Mouse (Mus musculus) macrophage (primary cell): ENCODE measurements around the gene Fancc. TPM values are rescaled to one million over a fixed set of nuclear protein-coding genes. Genes with fewer than 3 reads are reported as not detected.

Experiments
- H3K27ac ChIP-seq: fragments of 350-480 bp; formaldehyde crosslinking; 2 replicates; pipeline ENCODE4 v1.9.0; 2021
- H3K36me3 ChIP-seq: fragments of 350-480 bp; formaldehyde crosslinking; 2 replicates; pipeline ENCODE4 v1.9.0; 2021; ENCODE audit errors: inconsistent target
- H3K4me3 ChIP-seq: fragments of 350-480 bp; formaldehyde crosslinking; 2 replicates; pipeline ENCODE4 v1.9.0; 2021; ENCODE audit errors: inconsistent target
- H3K79me2 ChIP-seq: fragments of 350-480 bp; formaldehyde crosslinking; 2 replicates; pipeline ENCODE4 v1.9.0; 2021; ENCODE audit errors: inconsistent target
- WGBS: methylation state at CpG from one replicate; pipeline ENCODE4 v1.1.7; 2026; ENCODE audit warnings: inconsistent platforms; ENCODE audit not compliant: missing documents; 5-methylcytosine and 5-hydroxymethylcytosine counted together
- polyA plus RNA-seq: library from polyadenylated mRNA; stranded (reverse); fragments of 250-400 nt; gene quantifications from 3 replicates; pipeline ENCODE4 v1.2.4, GENCODE M21; 2018; ENCODE audit warnings: inconsistent platforms

Gene Fancc
- polyA plus RNA-seq, 1 experiment from 2014 or later = 1.9 TPM

DNA sequence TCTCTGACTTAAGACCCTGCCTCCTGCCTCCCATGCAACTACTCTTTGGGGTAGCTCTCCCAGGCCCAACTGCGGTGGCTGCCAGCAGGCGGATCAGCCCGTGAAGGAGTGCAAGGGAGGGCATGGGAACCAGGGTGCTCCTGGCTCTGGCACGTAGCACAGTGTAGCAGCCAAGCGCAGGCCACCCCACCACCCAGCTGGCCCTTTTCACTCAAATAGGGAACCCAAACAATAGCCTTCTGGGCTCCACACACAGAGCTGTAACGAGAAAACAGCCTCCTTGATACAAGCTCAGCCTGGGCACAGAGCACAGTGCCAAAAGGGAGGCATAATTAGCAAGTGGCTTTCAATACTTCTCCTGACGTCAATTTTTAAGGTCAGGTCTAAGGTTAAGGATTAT lies 160.7 kb downstream of the Fancc start:
- WGBS = 89% methylated on average over 7 of the region's 7 CpGs
- Histone ChIP-seq H3K36me3 (no peaks in the 10 kb centered on the region), H3K27ac (no peak overlapping the region), H3K79me2 (no peaks in the 10 kb centered on the region), H3K4me3 (no peak overlapping the region)

DNA sequence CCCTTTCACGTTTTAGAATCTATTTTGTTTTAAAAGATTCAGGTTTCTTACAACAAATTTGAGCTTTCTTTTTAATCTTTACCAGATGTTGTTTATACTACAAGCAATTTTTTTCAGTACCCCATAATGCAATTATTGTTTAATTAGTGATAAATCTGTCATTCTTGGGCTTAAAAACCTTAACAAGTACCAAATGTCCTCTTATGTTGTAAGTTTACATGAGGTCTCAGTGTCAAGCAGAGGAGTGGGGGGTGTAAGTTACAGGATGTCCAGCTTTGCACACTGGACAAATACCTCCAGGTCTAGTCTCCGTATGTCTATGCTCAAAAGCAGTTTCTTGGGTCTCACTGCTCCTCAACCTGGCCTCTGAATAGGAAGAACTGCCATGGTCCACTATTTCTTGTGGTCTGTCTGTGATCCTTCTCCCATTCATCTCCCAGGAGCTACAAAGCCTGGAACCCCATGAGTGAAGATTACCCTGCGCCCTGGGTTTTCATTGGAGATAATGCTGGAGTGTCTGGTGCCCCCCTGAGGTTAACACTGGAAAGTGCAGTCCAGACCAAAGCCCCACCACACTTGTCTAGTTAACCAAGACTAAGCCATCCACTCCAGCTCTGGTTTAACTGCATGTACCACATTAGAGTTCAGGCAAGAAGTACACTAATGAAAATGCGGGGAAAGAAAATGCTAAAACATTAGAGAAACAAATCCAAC lies 161.5 kb downstream of the Fancc start:
- 88% methylated on average over 4 of the region's 4 CpGs for WGBS

DNA sequence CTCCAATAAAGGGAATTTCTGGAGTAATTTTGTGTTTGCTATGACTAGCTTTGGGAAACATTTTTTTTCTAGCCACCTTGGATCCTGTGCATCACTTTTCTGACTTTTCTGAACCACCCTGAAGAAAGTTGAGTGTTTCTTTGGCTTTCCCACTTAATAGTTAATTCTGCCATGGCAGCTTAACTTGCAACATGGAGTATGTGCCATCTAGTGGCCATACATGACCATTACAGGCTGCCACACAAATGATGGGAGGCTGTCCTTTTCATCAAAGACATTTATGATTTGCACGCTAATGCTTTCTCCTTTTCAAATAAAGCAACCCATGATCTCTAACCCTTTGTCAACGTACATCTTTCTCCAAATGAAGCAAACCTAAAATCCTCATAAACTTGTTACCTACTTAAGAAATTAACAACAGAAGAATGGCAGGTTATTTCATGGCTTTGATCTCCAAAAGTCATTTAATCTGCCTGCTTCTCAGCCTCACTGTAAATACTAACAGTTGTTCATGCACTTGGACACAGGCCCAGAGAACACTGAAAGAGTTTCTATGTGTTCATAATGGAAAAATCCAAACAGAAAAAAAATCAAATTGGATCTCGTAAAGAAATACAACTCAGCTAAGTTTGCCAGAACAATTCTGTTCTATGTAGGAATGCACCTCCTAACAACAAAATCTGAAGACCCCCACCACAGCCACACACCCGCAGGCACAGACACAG lies 164.3 kb downstream of the Fancc start:
- no peaks in the 10 kb centered on the region for H3K36me3 ChIP-seq
- no peaks in the 10 kb centered on the region for H3K79me2 ChIP-seq
- WGBS = 58% methylated on average over 4 of the region's 4 CpGs
- H3K27ac ChIP-seq = no peak overlapping the region
- no peak overlapping the region for H3K4me3 ChIP-seq

More for the DNA sequence above, 161.5 kb downstream of the Fancc start:
- Histone ChIP-seq H3K27ac (no peak overlapping the region), H3K36me3 (no peaks in the 10 kb centered on the region), H3K4me3 (no peak overlapping the region), H3K79me2 (no peaks in the 10 kb centered on the region)

DNA sequence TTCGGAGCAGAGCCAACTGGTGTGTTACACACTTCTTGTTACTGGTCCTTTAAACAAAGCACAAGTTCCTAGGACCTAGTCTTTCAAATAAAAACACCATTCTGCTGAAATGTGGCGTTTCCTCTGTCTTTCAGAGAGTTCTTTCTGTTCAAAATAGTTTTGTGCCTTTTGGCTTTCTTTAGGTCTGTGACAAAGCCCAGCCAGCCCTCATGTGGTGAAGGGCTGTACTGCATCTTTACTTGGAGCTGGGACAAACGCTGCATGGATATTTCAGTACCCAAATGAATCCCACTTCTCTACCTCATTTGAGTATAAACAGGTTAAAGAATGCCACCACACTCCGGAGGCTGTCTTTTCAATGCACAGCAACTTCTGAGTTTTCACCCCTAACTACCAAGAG lies 165.7 kb downstream of the Fancc start:
- WGBS = 66% methylated on average over 4 of the region's 4 CpGs
- no peak overlapping the region for H3K27ac ChIP-seq
- H3K36me3 ChIP-seq = no peaks in the 10 kb centered on the region
- no peak overlapping the region for H3K4me3 ChIP-seq
- H3K79me2 ChIP-seq = no peaks in the 10 kb centered on the region

DNA sequence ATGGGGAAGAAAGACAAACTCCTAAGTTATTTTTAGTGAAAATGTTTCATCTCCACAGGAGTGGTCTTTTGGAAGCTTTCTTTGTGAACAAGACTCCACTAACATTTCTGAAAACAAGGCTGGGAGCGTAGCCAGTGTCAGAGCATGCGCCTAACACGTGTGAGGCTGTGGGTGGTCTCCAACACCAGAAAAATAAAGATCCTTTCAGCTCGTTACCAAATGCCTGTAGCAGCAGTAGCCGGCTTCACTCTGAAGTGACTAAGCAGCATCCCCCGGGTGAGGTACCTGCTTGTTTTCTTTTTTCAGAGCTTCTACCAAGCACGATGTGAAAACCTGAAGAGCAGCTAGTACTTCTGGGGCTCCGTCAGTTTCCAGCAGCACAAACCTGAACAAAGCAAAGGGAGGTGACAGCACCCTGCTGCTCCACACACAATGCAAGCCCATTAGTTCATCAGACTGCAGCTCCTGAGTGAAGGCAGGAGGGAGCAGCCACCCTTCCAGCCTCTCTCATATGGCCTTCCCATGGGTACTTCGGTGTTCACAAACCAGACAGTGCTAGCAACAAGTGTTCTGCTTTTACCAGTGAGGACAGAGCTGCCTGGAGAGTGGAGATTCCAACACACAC lies 166.7 kb downstream of the Fancc start:
- Histone ChIP-seq H3K36me3 (no peaks in the 10 kb centered on the region), H3K27ac (no peak overlapping the region), H3K79me2 (no peaks in the 10 kb centered on the region), H3K4me3 (no peak overlapping the region)
- 87% methylated on average over 9 of the region's 9 CpGs for WGBS

DNA sequence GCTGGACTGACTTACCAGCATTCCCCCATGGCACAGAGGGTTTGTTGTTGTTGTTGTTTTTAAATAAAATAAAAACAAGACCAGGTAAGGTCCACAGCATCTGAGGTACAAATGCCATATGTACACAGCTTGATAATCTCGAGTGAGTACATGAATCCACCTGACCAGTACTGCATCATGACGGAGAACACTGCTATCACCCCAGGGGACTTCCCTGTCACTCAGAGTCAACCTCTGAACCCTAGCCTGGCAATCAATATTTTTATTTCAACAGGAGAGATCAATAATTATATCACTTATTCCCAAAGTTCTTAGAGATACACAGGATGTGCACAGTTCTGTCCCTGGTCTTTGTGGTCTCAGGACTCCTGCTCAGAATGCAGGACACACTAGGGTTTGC lies 171.1 kb downstream of the Fancc start:
- no peak overlapping the region for H3K4me3 ChIP-seq

DNA sequence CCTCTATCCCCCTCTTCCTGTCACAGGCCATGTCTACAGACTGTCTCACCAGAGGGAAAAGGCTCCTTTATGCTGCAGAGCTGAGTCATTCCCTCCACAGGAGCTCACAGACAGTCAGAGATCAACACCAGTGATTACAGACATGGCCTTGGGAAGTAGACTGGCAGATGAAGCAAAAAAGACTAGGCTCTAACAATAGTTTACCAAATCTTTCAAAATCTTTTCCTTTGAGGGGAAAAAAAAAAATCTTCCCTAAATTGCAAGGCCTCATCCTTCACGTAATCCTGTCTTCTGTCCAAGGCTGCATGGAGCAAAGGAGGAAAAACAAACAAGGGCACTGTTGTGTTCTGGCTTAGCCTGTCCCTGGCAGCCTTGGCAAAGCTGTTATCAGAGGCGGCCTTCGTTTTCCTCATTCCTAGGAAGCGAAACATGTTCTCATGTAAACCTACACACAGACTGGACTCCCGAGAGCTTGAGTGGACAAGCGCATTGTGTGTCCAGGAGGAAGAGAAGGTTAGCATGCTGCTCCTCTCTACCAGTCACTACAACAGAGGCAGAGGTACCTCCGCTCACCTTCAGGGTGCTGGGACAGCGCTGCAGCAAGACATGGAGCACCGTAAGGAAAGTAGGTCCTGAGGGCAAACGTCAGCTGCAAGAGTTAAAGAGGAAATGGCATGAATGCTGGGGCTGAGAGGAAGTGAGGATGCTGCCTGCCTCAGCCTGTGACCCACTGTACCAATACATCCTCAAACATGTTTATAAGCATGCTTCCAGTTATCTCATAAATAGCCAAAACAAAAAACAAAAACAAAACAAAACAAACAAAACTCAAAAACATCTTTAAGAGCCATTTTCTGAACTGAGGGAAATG lies 171.9 kb downstream of the Fancc start:
- H3K27ac ChIP-seq = no peak overlapping the region

More for the DNA sequence above, 171.1 kb downstream of the Fancc start:
- Histone ChIP-seq H3K79me2 (no peaks in the 10 kb centered on the region), H3K27ac (no peak overlapping the region), H3K36me3 (no peaks in the 10 kb centered on the region)
- 100% methylated on average over 2 of the region's 2 CpGs for WGBS

DNA sequence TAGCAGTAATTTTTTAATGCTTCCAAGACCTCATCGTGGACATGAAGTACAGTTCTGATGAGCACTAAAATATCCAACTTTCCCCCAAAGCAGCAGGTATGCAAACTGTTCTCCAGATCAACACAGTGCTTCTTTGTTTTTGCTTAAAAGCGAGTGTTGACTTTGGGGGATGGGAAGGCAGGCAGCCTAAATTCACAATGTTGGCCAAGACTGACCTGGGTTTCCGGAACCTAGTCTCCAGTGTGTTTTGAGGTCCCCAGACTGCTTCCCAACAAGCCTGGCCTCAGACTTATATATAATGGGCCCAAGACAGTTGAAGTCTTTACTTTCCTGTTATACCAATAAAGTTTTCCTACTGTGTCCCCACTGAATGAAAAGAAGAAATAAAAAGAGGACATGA lies 172.8 kb downstream of the Fancc start:
- H3K27ac ChIP-seq = no peak overlapping the region

More for the DNA sequence above, 171.9 kb downstream of the Fancc start:
- Histone ChIP-seq H3K4me3 (no peak overlapping the region), H3K36me3 (no peaks in the 10 kb centered on the region), H3K79me2 (no peaks in the 10 kb centered on the region)
- 67% methylated on average over 9 of the region's 10 CpGs for WGBS

DNA sequence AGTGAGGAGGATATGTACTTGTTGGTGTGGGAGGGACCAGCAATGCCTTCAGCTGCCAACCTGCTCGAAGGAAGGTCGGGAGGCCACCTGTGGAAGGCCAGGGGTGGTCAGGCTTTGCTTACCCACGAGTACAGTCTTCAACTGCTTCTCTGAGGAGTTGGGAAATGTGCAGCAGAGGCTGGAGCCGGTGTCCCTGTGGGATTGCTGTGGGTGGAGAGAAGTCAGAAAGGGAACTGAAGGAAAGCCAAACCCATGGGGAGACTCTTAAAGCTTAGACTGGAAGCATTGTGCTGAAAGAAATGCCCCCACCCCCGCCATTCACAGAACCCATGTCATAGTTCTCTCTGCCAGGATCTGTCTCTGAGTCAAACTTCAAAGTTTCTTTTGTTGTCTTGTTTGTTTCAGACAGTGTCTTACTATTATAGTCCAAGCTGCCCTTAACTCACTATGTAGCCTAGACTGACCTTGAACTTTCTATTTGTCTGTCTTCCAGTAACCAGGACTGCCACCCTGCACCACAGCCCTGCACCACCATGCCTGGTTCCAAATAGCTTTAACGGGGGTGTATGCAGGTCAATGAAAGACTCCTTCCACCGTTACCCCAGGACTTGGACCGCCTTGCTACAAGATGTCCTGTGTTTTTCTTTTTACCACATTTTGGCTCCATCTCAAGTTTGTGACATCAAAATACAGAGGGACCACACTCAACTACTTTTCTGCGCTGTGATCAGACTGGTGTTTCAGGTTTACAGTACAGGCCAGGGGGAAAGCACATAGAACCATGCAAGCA lies 173.6 kb downstream of the Fancc start:
- H3K4me3 ChIP-seq = no peak overlapping the region
- no peak overlapping the region for H3K27ac ChIP-seq
- no peaks in the 10 kb centered on the region for H3K36me3 ChIP-seq
- 86% methylated on average over 9 of the region's 9 CpGs for WGBS
- no peaks in the 10 kb centered on the region for H3K79me2 ChIP-seq

More for the DNA sequence above, 172.8 kb downstream of the Fancc start:
- no peaks in the 10 kb centered on the region for H3K79me2 ChIP-seq
- WGBS = 88% methylated on average over 3 of the region's 3 CpGs
- H3K36me3 ChIP-seq = no peaks in the 10 kb centered on the region
- no peak overlapping the region for H3K4me3 ChIP-seq

DNA sequence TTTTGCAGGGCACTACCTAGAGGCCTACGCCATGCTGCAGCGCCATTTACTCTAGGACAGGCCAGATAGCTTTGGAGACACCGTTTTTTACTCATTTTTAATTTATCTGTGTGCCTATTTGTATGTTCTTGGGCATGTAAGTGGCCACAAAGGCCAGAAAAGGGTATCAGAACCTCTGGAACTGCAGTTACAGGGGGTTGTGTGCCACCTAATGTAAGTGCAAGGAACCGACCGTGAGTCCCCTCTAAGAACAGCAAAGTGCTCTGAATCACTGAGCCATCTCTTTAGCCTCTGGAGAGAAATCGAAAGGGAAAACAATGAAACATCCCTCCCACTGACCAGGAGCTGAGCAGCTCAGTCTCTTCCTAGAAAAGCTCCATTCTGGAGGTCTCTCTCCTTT lies 174.3 kb downstream of the Fancc start:
- WGBS = 94% methylated on average over 6 of the region's 6 CpGs
- H3K27ac ChIP-seq = no peak overlapping the region
- H3K4me3 ChIP-seq = no peak overlapping the region
- H3K79me2 ChIP-seq = no peaks in the 10 kb centered on the region
- no peaks in the 10 kb centered on the region for H3K36me3 ChIP-seq

DNA sequence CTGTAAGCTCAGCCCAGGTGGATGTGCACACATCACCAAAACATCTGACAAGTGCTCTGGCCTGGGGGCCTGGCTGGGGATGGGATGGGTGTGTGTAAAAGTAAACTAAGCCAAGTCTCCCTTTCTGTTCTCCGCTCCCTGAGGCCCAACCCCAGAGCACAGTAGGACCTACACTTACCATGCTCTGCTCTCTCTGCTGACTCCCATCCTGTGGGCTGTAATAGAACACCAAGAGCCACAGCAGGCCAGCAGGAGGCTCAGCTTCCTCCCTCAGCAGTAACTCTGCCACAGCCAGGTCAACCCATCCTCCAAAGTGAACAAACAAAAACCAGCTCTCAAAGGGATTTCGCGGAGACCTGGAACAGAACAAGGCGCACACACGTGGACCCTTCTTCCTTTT lies 175.4 kb downstream of the Fancc start:
- Histone ChIP-seq H3K79me2 (no peaks in the 10 kb centered on the region), H3K36me3 (no peaks in the 10 kb centered on the region), H3K4me3 (no peak overlapping the region), H3K27ac (no peak overlapping the region)
- 89% methylated on average over 5 of the region's 5 CpGs for WGBS

DNA sequence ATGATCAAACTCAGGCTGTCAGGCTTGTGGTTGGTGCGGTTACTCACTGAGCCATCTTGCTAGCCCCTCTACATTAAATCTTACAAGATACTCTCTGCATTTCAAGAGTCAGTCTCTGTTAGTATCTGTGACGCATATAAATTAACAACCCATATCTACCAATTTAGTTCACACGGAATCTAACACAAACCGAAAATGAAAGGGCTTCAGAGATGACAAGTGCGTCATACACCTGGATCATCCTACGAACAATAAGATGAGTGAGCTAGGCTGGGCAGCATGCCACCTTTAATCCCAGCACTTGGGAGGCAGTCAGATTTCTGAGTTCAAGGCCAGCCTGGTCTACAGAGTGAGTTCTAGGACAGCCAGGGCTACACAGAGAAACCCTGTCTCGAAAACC lies 177.3 kb downstream of the Fancc start:
- H3K79me2 ChIP-seq = no peaks in the 10 kb centered on the region
- H3K36me3 ChIP-seq = no peaks in the 10 kb centered on the region
- H3K27ac ChIP-seq = no peak overlapping the region
- H3K4me3 ChIP-seq = no peak overlapping the region
- 95% methylated on average over 6 of the region's 7 CpGs for WGBS

DNA sequence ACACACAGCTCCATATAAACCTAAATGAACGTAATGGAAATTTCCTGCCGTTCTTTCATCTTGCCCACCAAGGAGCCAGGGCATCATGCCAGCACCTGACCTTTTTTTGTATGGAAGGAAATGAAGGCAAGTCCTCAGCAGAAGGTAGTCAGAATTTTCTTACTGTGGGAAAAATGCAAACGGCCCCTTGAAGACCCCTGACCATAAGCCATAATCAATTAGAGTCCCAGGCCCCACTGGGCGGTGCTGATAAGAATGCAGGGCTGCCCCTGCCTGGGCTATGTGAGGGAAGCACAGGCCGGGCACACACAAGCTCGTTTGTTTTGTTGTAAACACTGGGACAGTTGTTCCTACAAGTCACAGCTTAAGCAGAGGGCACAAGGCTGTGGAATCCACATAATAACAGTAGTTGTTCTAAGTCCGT lies 179.4 kb downstream of the Fancc start:
- Histone ChIP-seq H3K79me2 (no peaks in the 10 kb centered on the region), H3K36me3 (no peaks in the 10 kb centered on the region), H3K4me3 (no peak overlapping the region), H3K27ac (no peak overlapping the region)
- 90% methylated on average over 7 of the region's 7 CpGs for WGBS

DNA sequence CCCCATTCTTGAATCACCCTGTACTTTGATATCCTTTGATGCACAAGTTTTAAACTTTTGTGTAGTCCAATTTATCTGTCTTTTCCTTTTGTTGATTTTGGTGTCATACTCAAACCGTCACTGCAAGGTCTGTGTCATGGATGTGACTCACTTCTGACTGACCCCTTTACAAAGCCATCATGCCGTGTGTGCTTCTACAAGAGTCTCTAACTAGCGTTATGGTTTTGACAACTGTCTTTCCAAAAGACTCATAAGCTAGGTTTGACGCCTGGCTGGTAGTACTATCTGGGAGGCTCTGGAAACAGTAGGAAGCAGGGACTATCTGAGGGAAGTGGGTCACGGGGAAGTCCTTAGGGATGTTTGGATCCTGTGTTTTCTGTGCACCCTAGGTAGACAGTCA lies 180.7 kb downstream of the Fancc start:
- no peak overlapping the region for H3K4me3 ChIP-seq
- H3K36me3 ChIP-seq = no peaks in the 10 kb centered on the region
- no peak overlapping the region for H3K27ac ChIP-seq
- WGBS = 91% methylated on average over 5 of the region's 5 CpGs
- no peaks in the 10 kb centered on the region for H3K79me2 ChIP-seq
